Mouse (Mus musculus) frontal cortex, adult (tissue): Measurements from ENCODE around the gene Dcst1.

ENCODE experiments used
- ATAC-seq: cut with Nextera tagmentation; 2 replicates; pipeline ENCODE4 v1.9.2; 2017; ENCODE audit warnings: mild to moderate bottlenecking, moderate library complexity, mixed read lengths; ENCODE audit not compliant: low TSS enrichment

Gene Dcst1

GRCm38 (mm10) chr3:89365153-89365485, at the start of gene Dcst1:
TSS of gene Dcst1 (minus strand) at chr3:89365253.
- no peak for ATAC-seq

- peak; percentile 97 for ATAC-seq
Observed at GRCm38 (mm10) chr3:89411490-89412393, 46.7 kb upstream of the Dcst1 start, which contains the start of gene Flad1. TSS of gene Flad1 (minus strand) at chr3:89411870.

- ATAC-seq: 0 out of 2 replicates have a peak, but pooled peaks have one; percentile 0
Observed at GRCm38 (mm10) chr3:89410864-89411263, 45.8 kb upstream of the Dcst1 start.

GRCm38 (mm10) chr3:89409701-89410100, 44.6 kb upstream of the Dcst1 start:
- no peak for ATAC-seq

GRCm38 (mm10) chr3:89408448-89408847, 43.4 kb upstream of the Dcst1 start:
- ATAC-seq: no peak

- ATAC-seq: no peak
Observed at GRCm38 (mm10) chr3:89406887-89407286, 41.8 kb upstream of the Dcst1 start.

- no peak for ATAC-seq
Observed at GRCm38 (mm10) chr3:89402693-89403092, 37.6 kb upstream of the Dcst1 start, which contains the start of gene Lenep. TSS of gene Lenep (minus strand) at chr3:89402793.

GRCm38 (mm10) chr3:89401329-89401728, 36.3 kb upstream of the Dcst1 start:
- ATAC-seq: no peak

- no peak for ATAC-seq
Observed at GRCm38 (mm10) chr3:89396654-89397005, 31.6 kb upstream of the Dcst1 start.

GRCm38 (mm10) chr3:89395806-89396653, 31.0 kb upstream of the Dcst1 start:
- no peak for ATAC-seq

- ATAC-seq: no peak
Observed at GRCm38 (mm10) chr3:89395419-89395805, 30.4 kb upstream of the Dcst1 start.

GRCm38 (mm10) chr3:89394894-89395256, 29.8 kb upstream of the Dcst1 start:
- ATAC-seq: 0 out of 2 replicates have a peak, but pooled peaks have one; percentile 3

GRCm38 (mm10) chr3:89394006-89394893, 29.2 kb upstream of the Dcst1 start, which contains the start of gene Zbtb7b:
TSS of gene Zbtb7b (minus strand) at chr3:89394776.
- ATAC-seq: peak; percentile 17

GRCm38 (mm10) chr3:89393605-89394004, 28.6 kb upstream of the Dcst1 start:
- ATAC-seq: peak; percentile 83

GRCm38 (mm10) chr3:89392871-89393311, 27.8 kb upstream of the Dcst1 start:
- ATAC-seq: no peak

- ATAC-seq: no peak
Observed at GRCm38 (mm10) chr3:89391663-89392511, 26.8 kb upstream of the Dcst1 start.

GRCm38 (mm10) chr3:89390699-89391662, 25.9 kb upstream of the Dcst1 start:
- ATAC-seq: no peak

GRCm38 (mm10) chr3:89390111-89390515, 25.1 kb upstream of the Dcst1 start:
- ATAC-seq: no peak
